Mouse (Mus musculus): ENCODE measurements around the gene Thap3.

DNA sequence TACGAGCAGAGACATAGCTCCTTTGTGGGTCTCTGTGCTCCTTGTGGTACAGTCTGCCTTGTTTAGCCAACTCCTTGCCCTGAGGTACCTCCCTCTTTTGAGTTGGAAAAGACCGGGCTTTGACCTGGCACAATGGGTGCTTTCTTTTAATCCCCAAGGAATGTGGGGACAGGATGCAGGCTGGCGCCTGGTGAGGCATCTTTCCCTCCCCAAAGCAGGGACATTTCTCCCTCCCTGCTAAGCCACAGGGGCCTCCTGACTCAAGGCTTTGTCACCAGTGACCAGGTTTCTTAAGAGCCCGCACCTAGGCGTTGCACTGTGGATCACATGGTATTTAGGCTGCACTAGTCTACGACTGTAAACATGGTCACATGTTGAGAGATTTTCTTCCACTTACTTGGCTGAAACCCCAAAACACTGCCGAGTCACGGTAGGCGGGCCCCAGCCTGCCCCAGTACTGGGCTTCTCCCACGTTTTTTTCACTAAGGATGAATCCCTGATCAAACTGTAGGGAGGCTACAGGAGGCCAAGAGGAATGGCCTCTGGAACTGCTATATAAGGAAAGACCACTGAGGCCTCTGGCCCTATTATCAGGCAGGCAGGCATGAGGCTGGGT is 21.4 kb upstream of the Thap3 start:
- no peak for TF ChIP-seq CTCF (conservative IDR thresholded peaks at IDR 0.05 in 1 of 2, IDR thresholded peaks at IDR 0.05 in 1 of 2; ENCODE audit: low read depth in 2 of 2, low read length in 2 of 2)
- no peak for TF ChIP-seq POLR2A (IDR thresholded peaks at IDR 0.05; ENCODE audit: low read depth, low read length)
- TF ChIP-seq USF1 (IDR thresholded peaks at IDR 0.05; ENCODE audit: low read depth, low read length), result peak; percentile 18; the same call in 1 of the 2 replicates
- peak; percentile 57; the same call in 1 of the 2 replicates for TF ChIP-seq SIN3A (IDR thresholded peaks at IDR 0.05; ENCODE audit: low read length)
- no peak for TF ChIP-seq HCFC1 (IDR thresholded peaks at IDR 0.05; ENCODE audit: low read depth, low read length)
- no peak for TF ChIP-seq EP300 (IDR thresholded peaks at IDR 0.05; ENCODE audit: low read length)
- no peak for TF ChIP-seq ZNF384 (IDR thresholded peaks at IDR 0.05; ENCODE audit: low read depth, low read length)
- no peak for TF ChIP-seq NELFE (IDR thresholded peaks at IDR 0.05; ENCODE audit: low read depth, low read length)
- TF ChIP-seq E2F4 (IDR thresholded peaks at IDR 0.05; ENCODE audit: insufficient replicate concordance, low read depth, low read length), result no peak
- TF ChIP-seq RAD21 (IDR thresholded peaks at IDR 0.05; ENCODE audit: low read depth, low read length), result no peak
- no peak for TF ChIP-seq ZC3H11A (IDR thresholded peaks at IDR 0.05; ENCODE audit: low read depth, low read length)
- no peak for TF ChIP-seq MEF2A (IDR thresholded peaks at IDR 0.05; ENCODE audit: borderline replicate concordance, low read depth, low read length)
- TF ChIP-seq MYC (IDR thresholded peaks at IDR 0.05; ENCODE audit: low read depth, low read length), result no peak

All from CH12.LX (cell line).